Mouse (Mus musculus) retina, embryonic 14.5 days (tissue): ENCODE measurements at regions not wholly inside any gene's neighbourhood (a gene's known extent, or its start where the extent isn't known, plus 50 kb on each side); places are given as distances from the start of the nearest gene placed in this dataset.

Experiments used
- DNase-seq: peaks from one replicate; pipeline ENCODE4 v3.0.0-alpha.2; 2015; ENCODE audit warnings: low spot score

GRCm38 (mm10) chr5:126733470-126733869 lies 508.1 kb upstream of the Tmem132c start:
- DNase-seq = peak; percentile 89

- DNase-seq = no peak
These were observed 505.9 kb upstream of the Tmem132c start for GRCm38 (mm10) chr5:126735733-126736132.

GRCm38 (mm10) chr5:126737681-126738080 lies 503.9 kb upstream of the Tmem132c start:
- no peak for DNase-seq

- DNase-seq = no peak
These were observed 500.7 kb upstream of the Tmem132c start for GRCm38 (mm10) chr5:126740861-126741410.

- no peak for DNase-seq
These were observed 486.5 kb upstream of the Tmem132c start for GRCm38 (mm10) chr5:126755107-126755506.

- no peak for DNase-seq
These were observed 476.4 kb upstream of the Tmem132c start for GRCm38 (mm10) chr5:126765037-126765707.

- DNase-seq = no peak
These were observed 472.6 kb upstream of the Tmem132c start for GRCm38 (mm10) chr5:126769031-126769430.

GRCm38 (mm10) chr5:126787706-126788610 lies 453.6 kb upstream of the Tmem132c start:
- peak; percentile 73 for DNase-seq

- no peak for DNase-seq
These were observed 441.8 kb upstream of the Tmem132c start for GRCm38 (mm10) chr5:126799698-126800279.

GRCm38 (mm10) chr5:126806656-126807055 lies 435.0 kb upstream of the Tmem132c start:
- no peak for DNase-seq

GRCm38 (mm10) chr5:126816069-126816468 lies 425.5 kb upstream of the Tmem132c start:
- no peak for DNase-seq

- DNase-seq = no peak
These were observed 406.2 kb upstream of the Tmem132c start for GRCm38 (mm10) chr5:126835440-126835839.

GRCm38 (mm10) chr5:126842606-126843005 lies 399.0 kb upstream of the Tmem132c start:
- no peak for DNase-seq

- no peak for DNase-seq
These were observed 379.5 kb upstream of the Tmem132c start for GRCm38 (mm10) chr5:126862078-126862477.

- no peak for DNase-seq
These were observed 365.8 kb upstream of the Tmem132c start for GRCm38 (mm10) chr5:126875842-126876241.

GRCm38 (mm10) chr5:126890710-126891109 lies 350.9 kb upstream of the Tmem132c start:
- DNase-seq = no peak

- DNase-seq = no peak
These were observed 348.5 kb upstream of the Tmem132c start for GRCm38 (mm10) chr5:126893063-126893462.

GRCm38 (mm10) chr5:126910084-126910483 lies 331.5 kb upstream of the Tmem132c start:
- DNase-seq = no peak

GRCm38 (mm10) chr5:126917300-126917699 lies 324.3 kb upstream of the Tmem132c start:
- no peak for DNase-seq

GRCm38 (mm10) chr5:126933466-126933865 lies 308.1 kb upstream of the Tmem132c start:
- DNase-seq = no peak

- no peak for DNase-seq
These were observed 296.7 kb upstream of the Tmem132c start for GRCm38 (mm10) chr5:126944861-126945260.

GRCm38 (mm10) chr5:126954189-126954588 lies 287.4 kb upstream of the Tmem132c start:
- DNase-seq = no peak
